Mouse (Mus musculus): ENCODE measurements at regions not wholly inside any gene's neighbourhood (a gene's known extent, or its start where the extent isn't known, plus 50 kb on each side); places are given as distances from the start of the nearest gene placed in this dataset.

DNA sequence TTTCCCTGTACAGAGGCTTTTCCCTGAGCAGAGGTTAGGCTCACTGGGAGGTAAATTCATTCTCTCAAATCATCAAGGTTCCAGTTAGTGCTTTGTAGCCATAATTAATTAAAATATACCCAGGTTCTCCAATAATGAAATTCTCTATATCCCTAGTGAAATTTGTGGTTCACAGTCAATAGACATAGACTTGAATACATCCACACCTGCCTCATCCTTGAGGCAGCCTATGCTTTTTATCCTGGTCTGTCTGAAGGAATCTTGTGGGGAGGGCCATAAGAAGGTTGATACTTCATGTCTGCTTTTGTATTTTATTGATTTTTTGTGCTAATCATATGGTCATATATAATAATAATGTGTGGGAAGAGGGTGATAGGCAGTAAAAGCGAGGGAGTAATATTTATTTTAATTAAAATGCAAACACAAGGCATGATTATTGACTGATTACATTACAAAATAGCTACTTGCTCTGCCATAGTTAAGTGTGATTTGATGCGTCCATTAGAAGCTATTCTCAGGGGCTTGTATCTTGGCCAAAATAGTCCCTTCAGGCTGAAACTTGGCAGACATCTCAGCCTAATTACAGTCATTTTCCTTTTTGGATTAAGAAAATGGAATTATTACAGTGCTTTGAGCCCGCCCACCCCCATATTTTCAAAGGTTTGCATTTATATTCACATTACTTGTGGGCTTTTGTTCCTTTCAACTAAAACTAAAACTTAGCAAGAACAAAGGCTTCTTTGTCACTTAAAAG lies 64.2 kb upstream of the Neurod6 start:
- no peak for TF ChIP-seq CTCF (IDR thresholded peaks at IDR 0.05; ENCODE audit: low read depth)
- no peak for TF ChIP-seq EP300 (IDR thresholded peaks at IDR 0.05; ENCODE audit: low read depth)
